Mouse (Mus musculus) embryonic fibroblast, embryonic 13.5 days (primary cell): ENCODE measurements around the gene Slc25a12.
"Not testable (repeated sequence)": the region's sequence is repeated elsewhere in the genome, so short reads cannot be mapped to it uniquely, and the experiment has no call there.

ENCODE experiments used
- CTCF ChIP-seq: IDR thresholded peaks from 2 replicates; pipeline ENCODE4 v1.5.1; 2011; ENCODE audit warnings: mild to moderate bottlenecking, control low read depth, low read length, moderate library complexity, borderline replicate concordance; ENCODE audit not compliant: insufficient read depth
- POLR2A ChIP-seq: IDR thresholded peaks from 2 replicates; pipeline ENCODE4 v1.6.1; 2011; ENCODE audit warnings: low read depth, mild to moderate bottlenecking, control low read depth, low read length, moderate library complexity

GRCm38 (mm10) chr2:71372261-71372660 lies 4.7 kb upstream of the Slc25a12 start:
- not testable (repeated sequence) for TF ChIP-seq CTCF, POLR2A
